Mouse (Mus musculus) frontal cortex, postnatal 10 days (tissue): Measurements from ENCODE around the gene Ptprj.

Source experiments
- DNase-seq, 2 experiments: peaks; one replicate each; pipeline ENCODE4 v3.0.0; 2022; ENCODE audit warnings: low spot score in 2 of 2, mixed read lengths in 1 of 2

Ptprj gene

DNA sequence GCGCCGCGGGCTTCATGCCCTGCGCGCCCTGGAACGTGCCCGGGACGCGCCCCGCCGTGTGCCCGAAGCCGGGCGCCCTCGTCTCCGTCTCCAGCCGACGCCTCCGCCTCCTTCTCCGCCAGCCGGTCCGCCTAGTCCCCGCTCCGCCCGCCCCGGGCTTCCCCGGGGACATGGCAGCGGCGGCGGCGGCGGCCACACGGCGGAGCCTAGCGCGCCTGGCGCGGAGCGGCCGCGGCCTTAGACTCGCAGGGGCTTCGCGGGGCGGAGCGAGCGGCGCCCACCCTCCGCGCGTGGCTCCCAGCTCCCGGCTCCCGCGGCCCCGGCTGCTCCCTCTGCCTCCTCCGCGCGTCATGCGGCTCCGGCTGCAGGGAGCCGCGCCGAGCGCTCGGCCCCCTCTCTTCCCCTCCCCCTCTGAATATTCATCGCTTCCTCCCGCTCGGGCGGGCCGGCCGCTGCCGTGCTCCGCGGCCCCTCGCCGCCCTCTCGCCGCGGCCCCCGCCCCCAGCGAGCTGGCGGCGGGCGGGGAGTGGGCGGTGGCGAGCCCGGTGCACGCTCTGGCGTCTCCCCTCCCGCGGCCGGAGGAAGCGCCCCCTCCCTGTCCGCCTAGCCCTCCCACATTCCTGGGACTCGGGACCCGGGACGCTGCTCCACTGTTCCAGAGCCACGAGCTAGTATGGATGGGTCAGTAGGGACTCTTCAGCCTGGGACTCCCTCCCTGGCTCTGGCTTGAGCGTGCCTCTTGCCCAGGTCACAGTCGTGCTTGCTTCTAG lies at the start of gene Ptprj:
Ptprj (minus strand) TSS at position 412 of the 770 bp plus-strand sequence.
- DNase-seq: peak; percentile 48 to 64

DNA sequence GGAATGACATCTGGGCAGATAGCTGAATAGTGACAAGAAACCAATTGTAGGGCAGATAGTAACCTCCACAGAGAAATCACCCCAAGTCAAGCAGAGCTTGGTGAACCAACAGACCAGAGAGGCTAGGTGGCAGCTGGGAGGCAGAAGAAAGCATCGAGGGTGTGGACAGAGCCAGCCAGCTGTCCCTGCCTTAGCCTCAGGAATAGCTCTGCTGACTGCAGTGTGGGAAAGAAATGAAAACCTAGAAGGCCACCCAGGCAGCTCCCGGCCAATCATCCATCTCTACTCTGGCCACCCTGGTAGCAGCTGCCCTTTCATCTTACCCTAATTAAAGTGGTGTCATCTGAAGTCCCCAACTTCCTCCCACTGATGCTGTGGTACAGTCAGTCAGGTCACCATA lies 49.1 kb upstream of the Ptprj start:
- DNase-seq: no peak

DNA sequence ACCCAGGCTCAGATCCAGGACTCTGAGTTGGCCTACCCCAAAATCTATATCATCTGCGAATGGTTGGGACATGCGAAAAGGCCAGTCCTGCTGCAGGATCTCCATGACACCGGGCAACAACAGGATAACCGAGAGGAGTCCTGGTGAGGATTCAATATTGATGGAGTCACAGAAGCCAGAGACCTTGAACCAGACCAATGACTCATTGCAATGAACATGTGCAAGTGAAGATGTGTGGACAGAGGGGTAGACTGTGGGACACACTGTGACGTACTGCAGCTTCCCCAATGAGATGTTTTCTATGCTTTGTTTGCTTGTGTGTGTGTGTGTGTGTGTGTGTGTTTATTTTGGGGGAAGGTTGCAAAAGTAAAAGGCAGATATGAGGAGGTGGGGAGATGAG lies 47.8 kb upstream of the Ptprj start:
- no peak for DNase-seq

DNA sequence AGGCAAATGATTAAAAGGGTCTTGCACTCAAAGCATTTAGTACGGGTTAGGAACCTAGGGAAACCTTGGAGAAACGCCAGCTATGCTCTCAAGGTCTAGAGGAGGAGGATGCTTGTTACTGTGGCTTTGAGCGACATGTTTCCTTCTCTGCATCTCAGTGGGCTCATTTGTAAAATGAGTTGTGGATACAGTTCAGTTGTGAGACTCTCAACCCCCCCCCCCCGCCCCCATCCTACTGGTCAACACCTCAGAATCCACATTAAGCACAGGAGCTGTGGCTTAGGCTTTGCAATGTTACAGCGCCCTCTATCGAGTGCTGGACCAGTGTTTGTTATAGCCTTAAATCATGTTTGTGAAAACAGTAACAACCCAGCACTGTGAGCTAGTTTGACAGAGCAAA lies 44.5 kb upstream of the Ptprj start:
- peak in 1 of 2 experiments; percentile 48 for DNase-seq

DNA sequence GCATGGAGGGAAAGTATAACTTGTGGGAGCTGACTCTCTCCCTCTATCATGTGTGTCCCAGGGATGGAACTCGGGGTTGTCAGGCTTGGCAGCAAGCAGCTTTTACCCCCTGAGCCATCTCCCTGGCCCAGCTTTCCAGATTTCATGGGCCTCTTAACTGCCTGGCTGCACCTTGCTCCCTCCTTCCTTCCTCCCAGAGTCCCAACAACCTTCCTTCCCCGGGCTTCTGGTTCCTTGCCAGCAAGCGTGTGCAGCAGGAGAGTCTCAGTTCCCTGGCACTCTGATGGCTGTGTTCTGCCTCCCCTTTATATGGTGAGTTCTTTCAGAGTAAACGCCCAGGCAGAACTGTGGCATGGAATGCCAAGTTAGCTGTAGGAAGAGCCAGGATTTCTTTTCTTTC lies 43.9 kb upstream of the Ptprj start:
- DNase-seq: no peak

DNA sequence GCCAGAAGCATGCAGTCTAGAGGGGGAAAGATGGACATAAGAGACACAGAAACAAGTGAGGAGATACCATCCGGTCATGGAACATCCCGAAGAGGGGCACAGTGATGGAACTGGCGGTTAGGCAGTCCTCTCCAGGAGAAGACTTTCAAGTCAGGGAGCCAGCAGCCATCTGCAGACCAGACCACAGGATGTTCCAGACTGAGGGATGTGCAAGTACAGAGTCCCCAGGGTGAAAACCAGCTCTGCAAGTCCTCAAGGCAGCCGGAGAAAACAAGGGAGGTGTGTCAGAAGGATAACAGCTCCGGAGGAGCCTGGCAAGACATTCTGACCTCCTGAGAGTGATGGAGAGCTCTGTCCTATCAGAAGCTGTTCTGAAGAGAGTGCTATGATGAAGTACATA lies 40.4 kb upstream of the Ptprj start:
- DNase-seq: no peak

DNA sequence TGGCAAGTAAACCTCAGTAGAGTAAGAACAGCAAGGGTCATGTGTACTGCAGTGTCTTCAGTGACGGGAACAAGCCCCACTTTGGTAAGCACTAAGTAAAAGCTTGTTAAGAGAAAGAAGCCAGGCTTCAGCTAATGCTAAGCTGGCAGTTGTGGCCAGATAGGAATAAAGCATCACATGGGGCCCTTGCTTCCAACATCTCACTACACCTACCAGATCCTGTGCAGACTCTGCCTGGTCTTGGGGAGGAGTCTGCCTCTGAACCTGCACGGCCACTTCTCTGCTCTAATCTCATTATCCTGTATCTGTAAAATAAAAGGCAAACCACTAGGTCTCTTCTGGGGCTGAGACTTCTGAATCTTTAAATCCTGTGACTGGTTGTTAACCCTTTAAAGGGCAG lies 39.2 kb upstream of the Ptprj start:
- no peak for DNase-seq

DNA sequence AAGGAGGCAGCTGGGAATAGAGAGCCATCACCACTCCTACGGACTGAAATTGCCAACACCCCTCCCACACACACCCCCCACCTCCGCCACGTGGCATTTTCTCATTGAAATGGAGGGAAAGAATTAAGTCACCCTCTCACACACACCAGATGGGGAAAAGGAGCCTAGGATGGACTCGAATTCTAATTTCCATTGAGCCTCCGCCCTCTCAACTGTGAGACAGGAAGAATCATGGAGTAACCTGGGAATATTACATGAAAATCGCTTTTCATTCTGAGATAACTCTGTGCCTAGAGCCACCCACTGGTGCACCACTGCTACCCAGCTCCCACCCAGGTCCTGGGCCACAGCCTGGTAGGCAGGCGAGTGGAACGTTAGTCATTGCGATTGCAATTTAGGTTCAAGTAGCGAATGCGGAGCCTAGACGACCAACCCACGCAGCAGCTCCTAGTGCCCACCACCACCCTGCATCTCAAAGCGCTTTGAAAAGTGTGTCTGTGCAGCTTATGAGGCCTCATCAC lies 34.3 kb upstream of the Ptprj start:
- peak in 1 of 2 experiments; percentile 25 for DNase-seq

DNA sequence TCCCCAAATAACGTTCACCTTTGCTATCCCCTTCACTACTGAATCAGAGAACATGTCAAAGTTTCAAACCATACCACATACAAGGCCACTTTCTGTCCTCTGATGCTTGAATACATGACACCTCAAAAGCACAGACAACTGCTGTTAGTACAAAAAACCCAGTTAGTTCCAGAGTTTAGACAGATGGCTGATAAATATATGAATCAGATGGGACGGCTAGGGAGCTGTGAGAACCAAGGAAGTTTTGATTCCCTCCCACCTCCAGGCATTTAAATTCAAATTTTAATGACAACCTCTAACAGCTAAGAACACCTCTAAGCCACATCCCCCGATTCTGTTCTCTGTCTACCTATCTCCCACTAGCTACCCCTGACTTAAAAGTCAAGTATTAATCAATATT lies 33.1 kb upstream of the Ptprj start:
- no peak for DNase-seq

DNA sequence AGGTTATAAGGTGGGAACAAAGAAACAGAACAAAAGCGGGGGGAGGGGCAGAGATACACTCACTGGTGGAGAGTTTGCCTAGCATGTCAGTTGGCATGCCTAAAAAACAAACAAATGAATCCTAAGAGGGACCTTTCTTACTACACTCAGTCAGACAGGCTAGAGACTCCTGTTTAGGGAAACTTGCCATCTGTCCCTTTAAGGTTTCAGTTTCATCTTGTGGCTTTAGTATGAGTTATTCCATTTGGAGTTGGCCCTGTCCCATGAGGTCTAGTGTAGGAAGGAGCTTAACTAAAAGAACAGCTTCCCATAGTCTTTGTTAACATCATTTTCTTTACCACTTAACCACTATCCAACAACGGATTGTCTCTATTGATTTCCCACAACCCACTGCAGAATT lies 32.6 kb upstream of the Ptprj start:
- no peak for DNase-seq

DNA sequence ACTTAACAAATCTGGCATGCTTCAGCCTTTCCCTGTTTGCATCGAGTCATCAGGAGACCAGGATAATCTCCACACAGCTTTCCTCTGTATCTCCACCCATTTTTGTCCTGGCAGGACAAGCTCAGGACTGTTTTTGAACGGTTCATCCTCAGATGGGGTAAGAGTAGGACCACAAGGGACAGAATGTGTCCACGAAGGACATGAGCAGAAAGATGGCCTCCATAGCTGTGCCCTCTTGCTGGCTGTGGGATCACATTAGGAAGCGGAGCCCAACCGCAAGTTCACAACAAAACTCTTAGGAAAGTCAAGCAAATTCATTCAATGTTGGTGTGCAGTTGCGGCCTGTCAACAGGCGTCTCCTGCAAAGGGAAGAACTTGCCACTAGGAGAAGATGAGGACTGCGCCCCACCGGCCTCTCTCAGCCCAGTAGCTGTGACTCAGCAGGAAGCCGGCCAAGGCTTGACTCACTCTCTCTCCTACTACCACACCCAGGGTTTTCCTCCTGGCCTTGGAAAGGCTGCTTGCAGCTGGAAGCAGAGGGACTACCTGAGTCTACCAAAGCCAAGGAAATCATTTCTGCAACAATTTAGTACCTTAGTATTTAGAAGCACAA lies 31.6 kb upstream of the Ptprj start:
- no peak for DNase-seq

DNA sequence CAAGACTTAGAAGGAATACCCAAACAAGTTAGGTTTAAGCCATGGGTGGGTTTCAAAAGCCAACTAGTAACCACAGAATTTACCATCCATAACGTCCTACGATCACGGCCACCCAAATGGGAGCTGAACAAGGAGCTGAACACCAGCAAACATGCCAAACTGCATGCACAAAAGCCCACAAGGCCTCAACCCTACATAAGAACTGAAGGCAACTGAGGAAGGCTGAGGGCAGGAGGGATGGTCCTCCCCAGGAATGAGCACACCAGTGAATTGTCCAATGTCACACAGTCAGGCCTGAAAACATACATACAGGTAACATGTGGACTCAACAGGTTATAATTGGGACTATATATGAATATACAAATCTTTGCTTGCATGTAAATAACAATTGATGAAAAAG lies 20.6 kb upstream of the Ptprj start:
- DNase-seq: no peak

DNA sequence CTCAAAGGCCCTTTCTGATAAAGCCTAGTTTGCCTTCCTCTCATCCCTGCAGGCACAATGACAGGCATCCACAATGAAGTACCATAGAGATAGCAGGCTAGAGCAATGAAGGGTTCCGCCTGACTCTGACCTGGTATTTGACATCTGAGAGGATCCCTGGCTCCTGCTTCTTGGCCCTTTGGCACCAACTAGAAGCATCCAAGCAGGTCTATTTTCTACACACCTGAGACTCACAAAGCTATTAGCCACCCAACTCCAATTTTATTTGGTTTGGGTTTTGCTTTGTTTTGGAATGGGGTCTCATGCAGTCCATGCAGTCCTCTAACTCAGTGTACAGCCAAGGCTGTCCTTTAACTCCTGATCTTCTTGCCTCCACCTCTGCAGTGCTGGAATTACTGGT lies 7.7 kb upstream of the Ptprj start:
- no peak for DNase-seq

DNA sequence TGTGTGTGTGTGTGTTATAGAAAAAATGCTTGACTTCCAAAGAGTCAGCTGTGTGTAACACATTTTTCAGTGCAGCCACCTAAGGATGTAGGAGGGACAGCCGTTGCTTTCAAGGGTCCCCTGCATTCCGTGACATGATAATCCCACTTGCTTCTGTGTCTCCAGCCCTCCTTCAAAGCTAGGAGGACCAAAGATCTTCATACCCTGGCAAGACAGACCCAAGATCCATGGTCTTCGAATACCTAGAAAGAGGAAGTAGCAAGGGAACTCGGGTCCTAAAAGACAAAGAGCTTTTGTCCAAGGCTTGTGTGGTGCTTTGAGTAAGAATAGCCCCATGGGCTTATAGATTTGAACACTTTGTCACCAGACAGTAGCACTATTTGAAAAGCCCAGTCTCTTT lies 4.1 kb upstream of the Ptprj start:
- no peak for DNase-seq

DNA sequence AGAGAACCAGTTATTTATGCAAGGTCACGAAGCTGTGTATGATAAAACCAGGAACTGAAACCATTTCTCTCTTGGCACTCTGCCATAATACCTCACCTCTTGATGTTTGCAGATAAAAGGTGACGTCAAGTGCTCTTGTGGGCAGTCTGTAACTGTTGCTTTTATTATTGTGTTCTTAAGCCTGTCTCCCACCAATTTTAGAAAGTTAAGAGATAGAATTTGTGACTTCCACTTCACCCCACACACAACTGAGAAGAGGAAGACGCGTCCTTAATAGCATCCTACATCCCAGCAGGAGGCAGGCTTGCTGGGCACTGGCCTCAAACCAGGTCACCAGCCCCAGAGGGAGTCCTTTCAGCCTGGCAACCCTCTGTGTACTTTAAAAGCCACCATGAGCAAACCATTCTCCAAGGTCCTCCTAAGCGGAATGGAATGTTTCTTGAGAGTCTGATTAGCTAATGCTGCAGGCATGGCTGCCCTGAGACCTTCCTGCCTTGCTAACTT lies 3.2 kb upstream of the Ptprj start:
- DNase-seq: no peak

DNA sequence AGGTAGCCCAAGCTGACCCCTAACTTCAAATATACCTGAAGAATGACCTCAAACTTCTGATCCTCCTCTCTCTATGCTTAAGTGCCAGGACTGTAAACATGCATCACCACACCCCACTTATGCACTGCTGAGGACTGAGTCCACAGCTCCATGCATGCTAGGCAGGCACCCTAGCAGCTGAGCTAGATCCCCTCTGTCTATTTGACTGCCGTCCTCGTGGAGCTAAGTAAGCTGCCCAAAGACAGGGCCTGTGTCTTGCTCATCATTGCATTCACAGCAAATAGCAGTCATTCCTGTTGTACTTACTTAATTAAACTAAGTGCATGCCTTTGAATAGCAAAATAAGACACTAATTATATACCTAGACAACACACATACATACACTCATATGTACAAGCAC lies 2.4 kb upstream of the Ptprj start:
- DNase-seq: no peak

DNA sequence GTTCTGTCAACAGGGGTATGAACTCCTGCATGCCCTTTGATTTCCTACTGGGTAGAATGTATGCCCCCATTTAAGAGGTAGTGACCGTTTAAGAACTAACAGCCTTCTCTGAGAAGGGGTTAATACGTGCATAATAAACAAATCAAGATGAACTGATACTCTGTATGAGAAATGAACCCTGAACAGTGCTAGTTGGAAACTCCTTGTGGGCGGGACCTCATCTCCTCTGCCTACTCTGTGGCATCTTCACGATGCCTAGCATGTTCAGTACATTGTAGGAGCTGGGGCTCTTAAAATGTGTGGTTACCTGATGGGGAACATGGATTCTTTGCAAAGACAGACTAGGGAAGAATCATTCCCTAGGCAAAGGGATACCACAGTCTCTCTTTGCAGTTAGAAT lies 1.9 kb upstream of the Ptprj start:
- no peak for DNase-seq

DNA sequence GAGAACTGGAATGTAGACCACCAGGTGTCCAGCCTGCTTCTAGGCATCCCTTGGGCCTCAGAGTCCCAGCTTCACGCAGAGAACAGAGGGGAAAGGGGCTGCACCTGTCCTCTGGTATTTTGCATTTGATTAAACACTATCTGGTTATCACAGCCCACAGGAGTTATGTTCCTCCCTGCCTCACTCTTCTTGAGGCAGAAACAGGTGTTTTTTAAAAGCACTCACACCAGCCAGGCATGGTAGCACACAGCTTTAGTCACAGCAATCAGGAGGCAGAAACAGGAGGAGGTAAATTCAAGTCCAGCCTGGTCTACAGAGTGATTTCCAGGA lies 1.3 kb upstream of the Ptprj start:
- DNase-seq: no peak

DNA sequence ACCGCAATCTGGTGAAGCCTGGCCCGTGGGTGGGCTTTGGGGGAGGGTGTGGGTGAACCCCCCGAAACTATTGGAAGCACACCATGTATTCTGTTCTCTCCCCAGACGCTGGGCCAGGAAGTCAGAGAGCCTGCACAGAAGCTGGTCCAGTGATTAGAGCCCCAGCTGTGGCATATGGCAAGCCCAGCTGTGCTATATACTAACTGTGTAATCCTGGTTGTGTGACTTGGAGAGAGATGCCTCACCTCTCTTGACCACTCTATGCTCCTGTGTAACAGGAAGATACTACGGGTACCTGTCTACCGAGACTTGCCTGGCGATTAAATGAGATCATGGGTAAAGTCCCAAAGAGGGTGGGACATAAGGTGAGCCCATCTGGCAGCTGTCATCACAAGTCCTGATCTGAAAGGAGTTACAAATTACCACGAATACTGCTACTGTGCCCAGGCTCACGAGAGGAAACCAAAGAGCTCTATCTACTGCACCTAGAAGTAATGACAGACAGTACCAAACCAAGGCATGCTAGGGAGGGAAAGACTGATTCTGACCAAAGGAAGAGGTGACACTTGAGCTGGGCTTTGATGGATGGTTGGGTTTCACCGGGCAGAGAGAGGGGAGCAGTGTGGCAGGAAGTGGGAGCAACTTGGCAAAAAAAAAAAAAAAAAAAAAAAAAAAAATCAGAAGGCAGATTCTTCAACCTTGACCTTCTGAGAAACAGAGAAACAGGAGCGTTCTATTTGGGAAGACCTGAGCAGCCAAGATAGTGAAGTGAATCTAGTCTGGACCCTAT lies 754 bp upstream of the Ptprj start:
- DNase-seq: no peak

DNA sequence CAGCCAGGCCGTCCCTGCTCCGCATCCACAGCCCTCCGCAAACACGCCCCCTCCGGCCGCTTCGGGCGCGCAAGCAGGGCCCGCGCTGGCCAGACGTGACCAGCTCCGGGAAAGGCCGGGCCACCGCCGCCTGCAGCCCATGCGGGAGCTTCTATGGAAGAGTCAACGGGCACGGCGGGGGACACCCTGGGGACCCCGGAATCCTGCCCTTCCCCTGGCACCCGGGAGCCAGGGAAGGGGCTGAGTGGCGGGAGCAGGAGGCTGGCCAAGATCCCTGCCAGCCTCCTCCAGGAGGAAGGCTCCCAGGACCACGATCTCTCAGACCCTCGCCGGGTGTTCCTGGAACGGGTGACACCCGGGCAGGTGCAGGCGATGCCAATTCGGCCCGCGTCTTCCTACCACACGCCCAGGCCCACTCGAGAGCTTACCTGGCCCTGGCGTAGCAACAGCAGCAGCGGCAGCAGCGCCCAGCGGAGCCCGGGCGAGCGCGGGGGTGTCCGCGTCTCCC lies 665 bp downstream of the Ptprj start:
- peak in 1 of 2 experiments; percentile 55 for DNase-seq

DNA sequence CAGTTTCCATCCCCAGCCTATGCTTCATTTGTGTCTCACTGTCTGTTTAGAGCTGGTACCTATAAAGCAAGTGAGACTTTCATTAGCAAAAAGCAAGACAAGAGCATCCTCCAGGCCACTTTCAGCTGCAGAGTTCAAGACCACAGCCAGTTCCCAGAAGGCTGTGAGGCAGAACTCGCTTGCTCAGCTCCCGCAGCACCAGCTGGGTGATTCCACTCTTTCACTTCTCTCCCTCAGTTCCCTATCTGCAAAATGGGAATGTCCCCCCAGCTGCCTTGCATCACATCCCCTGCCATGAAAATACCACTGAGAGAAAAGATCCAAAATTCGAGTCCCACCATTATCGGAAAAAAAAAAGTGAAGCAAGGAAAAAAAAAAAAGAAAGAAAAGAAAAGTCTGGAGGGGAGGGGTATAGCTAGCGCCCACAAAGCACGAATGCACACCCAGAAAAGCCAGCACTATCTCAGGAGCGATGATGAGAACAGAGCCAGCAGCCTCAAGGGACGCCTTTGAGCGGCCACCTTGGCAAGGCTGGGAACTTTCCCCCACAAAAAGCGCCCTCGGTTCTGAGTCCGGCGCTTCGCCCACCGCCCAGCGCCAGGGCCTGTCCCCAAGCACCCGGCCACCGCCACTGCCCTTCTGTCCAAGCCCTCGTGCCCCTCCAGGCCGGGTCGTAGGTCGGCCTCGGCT lies 1.3 kb downstream of the Ptprj start:
- DNase-seq: no peak
